Mouse (Mus musculus): ENCODE data around the gene Tmem235.

GRCm38 (mm10) chr11:117855360-117855759 lies 5.2 kb upstream of the Tmem235 start:
- TF ChIP-seq POLR2A (IDR thresholded peaks at IDR 0.05; ENCODE audit: insufficient read length, low read depth): no peak
- TF ChIP-seq MYOD1 (IDR thresholded peaks at IDR 0.05; ENCODE audit: control insufficient read depth in 1 of 3, insufficient read length in 2 of 3, low read depth in 2 of 3): no peak

Data from myocyte (in vitro differentiated cells).